Mouse (Mus musculus): Measurements from ENCODE around the gene Nim1k. TPM values are rescaled to one million over a fixed set of nuclear protein-coding genes. Genes with fewer than 3 reads are reported as not detected.
"Not testable (repeated sequence)": the region's sequence is repeated elsewhere in the genome, so short reads cannot be mapped to it uniquely, and the experiment has no call there.

Nim1k gene
- polyA plus RNA-seq, 1 experiment from 2014 or later = 1.3 TPM

GRCm38 (mm10) chr13:119704280-119704679 is 51.4 kb downstream of the Nim1k start:
- H3K27me3 ChIP-seq = no peaks in the 10 kb centered on the region
- H3K27ac ChIP-seq = no peak overlapping the region
- H3K9me3 ChIP-seq = no peaks in the 10 kb centered on the region
- peaks cover 66% of the 10 kb centered on the region for H3K36me3 ChIP-seq
- no peaks in the 10 kb centered on the region for H3K4me1 ChIP-seq
- WGBS = 88% methylated on average over 7 of the region's 7 CpGs
- ATAC-seq (ENCODE audit: insufficient number of reproducible peaks, insufficient read depth, low FRiP score, low TSS enrichment) = no peak
- H3K9ac ChIP-seq = no peak overlapping the region
- H3K4me2 ChIP-seq (replicated peaks) = no peak overlapping the region
- no peak overlapping the region for H3K4me3 ChIP-seq

- H3K36me3 ChIP-seq = peaks cover 29% of the 10 kb centered on the region
- H3K4me2 ChIP-seq (replicated peaks) = no peak overlapping the region
- ATAC-seq (ENCODE audit: insufficient number of reproducible peaks, insufficient read depth, low FRiP score, low TSS enrichment) = no peak
- H3K4me1 ChIP-seq = peaks cover 11% of the 10 kb centered on the region
- 91% methylated on average over 4 of the region's 4 CpGs for whole genome bisulfite sequencing
- H3K9me3 ChIP-seq = no peaks in the 10 kb centered on the region
- no peak overlapping the region for H3K9ac ChIP-seq
- no peaks in the 10 kb centered on the region for H3K27me3 ChIP-seq
- H3K27ac ChIP-seq = no peak overlapping the region
- no peak overlapping the region for H3K4me3 ChIP-seq
Measured at GRCm38 (mm10) chr13:119698436-119698835, 57.2 kb downstream of the Nim1k start.

- no peak overlapping the region for H3K4me3 ChIP-seq
- no peak for ATAC-seq (ENCODE audit: insufficient number of reproducible peaks, insufficient read depth, low FRiP score, low TSS enrichment)
- H3K27me3 ChIP-seq = no peaks in the 10 kb centered on the region
- peaks cover 24% of the 10 kb centered on the region for H3K4me1 ChIP-seq
- peaks cover 14% of the 10 kb centered on the region for H3K36me3 ChIP-seq
- H3K9ac ChIP-seq = no peak overlapping the region
- H3K9me3 ChIP-seq = no peaks in the 10 kb centered on the region
- 81% methylated on average over 1 of the region's 1 CpGs for WGBS
- no peak overlapping the region for H3K27ac ChIP-seq
- no peak overlapping the region for H3K4me2 ChIP-seq (replicated peaks)
Measured at GRCm38 (mm10) chr13:119696496-119696895, 59.2 kb downstream of the Nim1k start.

GRCm38 (mm10) chr13:119695676-119696075 is 60.0 kb downstream of the Nim1k start:
- no peak for ATAC-seq (ENCODE audit: insufficient number of reproducible peaks, insufficient read depth, low FRiP score, low TSS enrichment)
- H3K27me3 ChIP-seq = no peaks in the 10 kb centered on the region
- no peak overlapping the region for H3K9ac ChIP-seq
- no peak overlapping the region for H3K4me3 ChIP-seq
- H3K9me3 ChIP-seq = no peaks in the 10 kb centered on the region
- peaks cover 9% of the 10 kb centered on the region for H3K36me3 ChIP-seq
- H3K4me1 ChIP-seq = peaks cover 27% of the 10 kb centered on the region
- H3K27ac ChIP-seq = no peak overlapping the region
- 48% methylated on average over 4 of the region's 4 CpGs for WGBS
- 0 out of 2 replicates have a peak overlapping the region, but pooled peaks have one; percentile 3 for H3K4me2 ChIP-seq (replicated peaks)

GRCm38 (mm10) chr13:119691958-119692357 is 63.7 kb downstream of the Nim1k start:
- H3K4me1 ChIP-seq = peaks cover 32% of the 10 kb centered on the region
- peak overlapping the region; percentile 69 for H3K4me2 ChIP-seq (replicated peaks)
- 72% methylated on average over 3 of the region's 3 CpGs for WGBS

GRCm38 (mm10) chr13:119690876-119691620 is 64.6 kb downstream of the Nim1k start:
- peak overlapping the region; percentile 93 for H3K4me3 ChIP-seq
- no peaks in the 10 kb centered on the region for H3K9me3 ChIP-seq
- H3K27me3 ChIP-seq = no peaks in the 10 kb centered on the region
- no peaks in the 10 kb centered on the region for H3K36me3 ChIP-seq
- peaks cover 32% of the 10 kb centered on the region for H3K4me1 ChIP-seq
- 4% methylated on average over 7 of the region's 7 CpGs for WGBS
- peak overlapping the region; percentile 69 for H3K4me2 ChIP-seq (replicated peaks)
- peak overlapping the region; percentile 93 for H3K9ac ChIP-seq
- no peak; the same call in 1 of the 2 replicates for ATAC-seq (ENCODE audit: insufficient number of reproducible peaks, insufficient read depth, low FRiP score, low TSS enrichment)
- H3K27ac ChIP-seq = peak overlapping the region; percentile 99

More at GRCm38 (mm10) chr13:119691958-119692357, 63.7 kb downstream of the Nim1k start:
- H3K36me3 ChIP-seq; ATAC-seq (ENCODE audit: insufficient number of reproducible peaks, insufficient read depth, low FRiP score, low TSS enrichment); H3K27ac ChIP-seq; H3K27me3 ChIP-seq; H3K9me3 ChIP-seq: not testable (repeated sequence)
- peak overlapping the region; percentile 93 for H3K4me3 ChIP-seq
- H3K9ac ChIP-seq = peak overlapping the region; percentile 93; the same call in 1 of the 2 replicates

- peak; percentile 99 for ATAC-seq (ENCODE audit: insufficient number of reproducible peaks, insufficient read depth, low FRiP score, low TSS enrichment)
- no peaks in the 10 kb centered on the region for H3K36me3 ChIP-seq
- peak within 1 kb of the TSS; percentile 99 for H3K27ac ChIP-seq
- peak within 1 kb of the TSS; percentile 93 for H3K4me3 ChIP-seq
- peak within 1 kb of the TSS; percentile 69 for H3K4me2 ChIP-seq (replicated peaks)
- peaks cover 32% of the 10 kb centered on the region for H3K4me1 ChIP-seq
- peak within 1 kb of the TSS; percentile 93 for H3K9ac ChIP-seq
- no peaks in the 10 kb centered on the region for H3K27me3 ChIP-seq
- no peaks in the 10 kb centered on the region for H3K9me3 ChIP-seq
- under 1% methylated on average over 59 of the region's 59 CpGs for WGBS
Measured at GRCm38 (mm10) chr13:119690039-119690728, 65.5 kb downstream of the Nim1k start, which contains the start of gene Hmgcs1. TSS of gene Hmgcs1 (plus strand) at chr13:119690379.

- peak overlapping the region; percentile 93 for H3K4me3 ChIP-seq
- no peak for ATAC-seq (ENCODE audit: insufficient number of reproducible peaks, insufficient read depth, low FRiP score, low TSS enrichment)
- H3K9me3 ChIP-seq = no peaks in the 10 kb centered on the region
- peak overlapping the region; percentile 44 for H3K4me2 ChIP-seq (replicated peaks)
- no peak overlapping the region for H3K9ac ChIP-seq
- peaks cover 31% of the 10 kb centered on the region for H3K4me1 ChIP-seq
- H3K36me3 ChIP-seq = no peaks in the 10 kb centered on the region
- whole genome bisulfite sequencing = 9% methylated on average over 5 of the region's 5 CpGs
- peak overlapping the region; percentile 17; the same call in 1 of the 2 replicates for H3K27ac ChIP-seq
- no peaks in the 10 kb centered on the region for H3K27me3 ChIP-seq
Measured at GRCm38 (mm10) chr13:119689709-119690038, 66.0 kb downstream of the Nim1k start.

- Histone ChIP-seq H3K9ac (no peak overlapping the region), H3K27ac (no peak overlapping the region), H3K36me3 (no peaks in the 10 kb centered on the region), H3K9me3 (no peaks in the 10 kb centered on the region), H3K4me1 (0 out of 2 replicates have a peak, but pooled peaks cover 4% of the 10 kb centered on the region), H3K4me3 (no peak overlapping the region), H3K4me2 (replicated peaks) (no peak overlapping the region), H3K27me3 (no peaks in the 10 kb centered on the region)
- 54% methylated on average over 11 of the region's 11 CpGs for WGBS
- ATAC-seq (ENCODE audit: insufficient number of reproducible peaks, insufficient read depth, low FRiP score, low TSS enrichment) = no peak
Measured at GRCm38 (mm10) chr13:119684416-119685177, 71.1 kb downstream of the Nim1k start.

- Histone ChIP-seq H3K4me2 (replicated peaks) (no peak overlapping the region), H3K27me3 (no peaks in the 10 kb centered on the region), H3K4me1 (no peaks in the 10 kb centered on the region), H3K27ac (no peak overlapping the region), H3K36me3 (no peaks in the 10 kb centered on the region), H3K9me3 (no peaks in the 10 kb centered on the region), H3K9ac (no peak overlapping the region), H3K4me3 (no peak overlapping the region)
- WGBS = 67% methylated on average over 3 of the region's 3 CpGs
- ATAC-seq (ENCODE audit: insufficient number of reproducible peaks, insufficient read depth, low FRiP score, low TSS enrichment) = no peak
Measured at GRCm38 (mm10) chr13:119681161-119681560, 74.5 kb downstream of the Nim1k start.

- no peak for ATAC-seq (ENCODE audit: insufficient number of reproducible peaks, insufficient read depth, low FRiP score, low TSS enrichment)
- no peak overlapping the region for H3K27ac ChIP-seq
Measured at GRCm38 (mm10) chr13:119679721-119680120, 76.0 kb downstream of the Nim1k start.

More at GRCm38 (mm10) chr13:119679721-119680120, 76.0 kb downstream of the Nim1k start:
- H3K4me3 ChIP-seq = no peak overlapping the region
- H3K4me1 ChIP-seq = no peaks in the 10 kb centered on the region
- H3K27me3 ChIP-seq = no peaks in the 10 kb centered on the region
- no peak overlapping the region for H3K9ac ChIP-seq
- no peaks in the 10 kb centered on the region for H3K9me3 ChIP-seq
- H3K36me3 ChIP-seq = no peaks in the 10 kb centered on the region
- WGBS = 74% methylated on average over 2 of the region's 2 CpGs
- no peak overlapping the region for H3K4me2 ChIP-seq (replicated peaks)

Data from embryonic facial prominence, embryonic 12.5 days (tissue).